Mouse (Mus musculus) C2C12 (cell line): ENCODE results near the gene Mcur1.

ENCODE experiments used
- CTCF ChIP-seq: IDR thresholded peaks from one replicate; pipeline ENCODE4 v1.5.1; 2011; ENCODE audit not compliant: control insufficient read depth, insufficient read depth, insufficient read length
- MAX ChIP-seq: IDR thresholded peaks from one replicate; pipeline ENCODE4 v1.6.1; 2011; ENCODE audit warnings: mild to moderate bottlenecking, control low read depth
- USF1 ChIP-seq: IDR thresholded peaks from one replicate; pipeline ENCODE4 v1.6.1; 2011; ENCODE audit warnings: low read depth, mild to moderate bottlenecking, control low read depth, moderate library complexity

GRCm38 (mm10) chr13:43503395-43503850 is 56.6 kb downstream of the Mcur1 start:
- TF ChIP-seq CTCF: no peak
- TF ChIP-seq MAX: no peak
- no peak for TF ChIP-seq USF1
